ENCODE assay signal across 18 mouse cellular contexts in genomic region chr9:16302484-16302883, GRCm38 (mm10).
"Had no signal": no experiment of that assay in that cellular context is flagged by ENCODE, and none has a peak within 500 bp of the region (broad histone marks: within the 10 kb centered on the region; RNA-seq: fewer than 3 reads in every experiment).

No protein-coding gene starts in this region.

- H3K9me3 ChIP-seq: liver, embryonic 15.5 days; lung, embryonic 15.5 days; megakaryocyte, embryonic 14.5 days; midbrain, embryonic 12.5 days; neural tube, embryonic 12.5 days; stomach, embryonic 15.5 days had no signal

- ATAC-seq: liver, postnatal 0 days; lung, postnatal 0 days had no signal

- DNase-seq: liver, postnatal 0 days; lung, adult 2 months; lung, postnatal 14 days; lung, postnatal 36 days; midbrain, embryonic 14.5 days; right cerebral cortex, postnatal 14 days; thymus, adult 2 months; thymus, postnatal 25 days; thymus, postnatal 4 days had no signal

- H3K36me3 ChIP-seq: liver, embryonic 15.5 days; lung, embryonic 15.5 days; midbrain, embryonic 12.5 days; neural tube, embryonic 12.5 days; stomach, embryonic 15.5 days had no signal

- H3K4me1 ChIP-seq: liver, embryonic 15.5 days; lung, embryonic 15.5 days; stomach, embryonic 15.5 days had no signal

- H3K27me3 ChIP-seq: liver, embryonic 15.5 days; lung, embryonic 15.5 days; megakaryocyte, embryonic 14.5 days; midbrain, embryonic 12.5 days; neural tube, embryonic 12.5 days; stomach, embryonic 15.5 days had no signal

- H3K27ac ChIP-seq: liver, embryonic 15.5 days; lung, embryonic 15.5 days; macrophage; midbrain, embryonic 12.5 days; neural tube, embryonic 12.5 days; stomach, embryonic 15.5 days; stomach, postnatal 0 days had no signal

- H3K4me3 ChIP-seq: liver, embryonic 15.5 days; lung, embryonic 15.5 days; megakaryocyte, embryonic 14.5 days; midbrain, embryonic 12.5 days; neural tube, embryonic 12.5 days; stomach, embryonic 15.5 days had no signal

- H3K9ac ChIP-seq: liver, embryonic 15.5 days; liver, postnatal 0 days; lung, embryonic 15.5 days; midbrain, embryonic 12.5 days; neural tube, embryonic 12.5 days; stomach, embryonic 15.5 days had no signal

- H3K4me2 ChIP-seq: liver, embryonic 15.5 days; lung, embryonic 15.5 days; midbrain, embryonic 12.5 days; neural tube, embryonic 12.5 days; stomach, embryonic 15.5 days had no signal
